Mouse (Mus musculus) testis, adult 10 weeks (tissue): Measurements from ENCODE around the gene Syap1. TPM values are rescaled to one million over a fixed set of nuclear protein-coding genes. Genes with fewer than 3 reads are reported as not detected.

Source experiments
- polyA plus RNA-seq: library from polyadenylated mRNA; stranded (reverse); fragments of 350-450 nt; fragmentation: Illumina TruSeq; extraction: RNeasy Lipid Tissue Mini Kit (QIAGEN cat#74804); gene quantifications from one replicate; pipeline ENCODE4 v1.2.3, GENCODE M21; 2014; ENCODE audit warnings: low read depth, low replicate concordance

Gene Syap1
- polyA plus RNA-seq = 80.2 TPM

GRCm38 (mm10) chrX:162887931-162888511 lies at the start of gene Syap1:
Gene Syap1 (minus strand): TSS chrX:162888447.

GRCm38 (mm10) chrX:162900938-162901337 lies 12.7 kb upstream of the Syap1 start, which contains the start of gene Ctps2:
Gene Ctps2 (plus strand): TSS chrX:162901238.

GRCm38 (mm10) chrX:162829203-162829708 lies 59.0 kb downstream of the Syap1 start, which contains the start of gene Txlng:
Gene Txlng (minus strand): TSS chrX:162829454.

Other genes with a start within 250 kb of the Syap1 start
- gene Reps2, start 244.8 kb downstream of the Syap1 start, polyA plus RNA-seq = 6.1 TPM
- 175 TPM for gene Rbbp7, start 128.0 kb downstream of the Syap1 start, polyA plus RNA-seq
- 12.7 TPM for gene Txlng, start 59.0 kb downstream of the Syap1 start, polyA plus RNA-seq
- 16.5 TPM for gene Ctps2, start 12.8 kb upstream of the Syap1 start, polyA plus RNA-seq
- gene S100g, start 76.2 kb upstream of the Syap1 start, polyA plus RNA-seq = not detected